Mouse (Mus musculus) thymus, adult 2 months (tissue): ENCODE measurements around the gene Fbxo6.
"Not testable (repeated sequence)": the region's sequence is repeated elsewhere in the genome, so short reads cannot be mapped to it uniquely, and the experiment has no call there.

Source experiments
- CTCF ChIP-seq: fragments of 200-500 bp; IDR thresholded peaks from 2 replicates; pipeline ENCODE4 v1.5.1; 2012; ENCODE audit warnings: mild to moderate bottlenecking, control low read depth, low read length, moderate library complexity, borderline replicate concordance; ENCODE audit not compliant: control insufficient read depth, poor library complexity, insufficient read depth; ENCODE audit errors: extremely low read depth
- POLR2A ChIP-seq: fragments of 200-500 bp; IDR thresholded peaks from 2 replicates; pipeline ENCODE4 v1.6.1; 2012; ENCODE audit warnings: mild to moderate bottlenecking, low read length, control low read depth, moderate library complexity; ENCODE audit not compliant: control insufficient read depth, poor library complexity, insufficient read depth; ENCODE audit errors: extremely low read depth

GRCm38 (mm10) chr4:148119578-148119977 is 32.4 kb downstream of the Fbxo6 start:
- TF ChIP-seq CTCF, POLR2A: not testable (repeated sequence)
